Mouse (Mus musculus) ES-E14 (cell line): ENCODE data around the gene Zfp952.

Experiments used
- CHD2 ChIP-seq: IDR thresholded peaks from 2 replicates; pipeline ENCODE4 v1.6.1; 2014; ENCODE audit warnings: mild to moderate bottlenecking, low read depth, low read length, inconsistent platforms
- MAFK ChIP-seq: IDR thresholded peaks from 2 replicates; pipeline ENCODE4 v1.6.1; 2014; ENCODE audit warnings: mild to moderate bottlenecking, low read depth, low read length, inconsistent platforms; ENCODE audit not compliant: insufficient read depth
- ZNF384 ChIP-seq: IDR thresholded peaks from 2 replicates; pipeline ENCODE4 v1.6.1; 2012; ENCODE audit warnings: low read depth, low read length, inconsistent platforms

- TF ChIP-seq MAFK (no peak), CHD2 (no peak), ZNF384 (no peak)
Observed at GRCm38 (mm10) chr17:32991965-32992698, 797 bp upstream of the Zfp952 start.
